Mouse (Mus musculus): Measurements from ENCODE around the gene Tnfrsf23.

The Tnfrsf23 gene

GRCm38 (mm10) chr7:143685359-143686067 lies at the start of gene Tnfrsf23:
Tnfrsf23 (minus strand) TSS chr7:143685872.
- in situ Hi-C loops (cut with MboI; ENCODE audit: unreplicated experiment in 2 of 2), result no loop called here

GRCm38 (mm10) chr7:143733746-143734145 lies 48.1 kb upstream of the Tnfrsf23 start:
- in situ Hi-C loops (cut with MboI; ENCODE audit: unreplicated experiment in 2 of 2), result no loop called here

GRCm38 (mm10) chr7:143729886-143730285 lies 44.2 kb upstream of the Tnfrsf23 start:
- in situ Hi-C loops (cut with MboI; ENCODE audit: unreplicated experiment in 2 of 2), result no loop called here

GRCm38 (mm10) chr7:143726396-143726795 lies 40.7 kb upstream of the Tnfrsf23 start:
- in situ Hi-C loops (cut with MboI; ENCODE audit: unreplicated experiment in 2 of 2), result no loop called here

- in situ Hi-C loops (cut with MboI; ENCODE audit: unreplicated experiment in 2 of 2), result no loop called here
Measured at GRCm38 (mm10) chr7:143723841-143724240, 38.2 kb upstream of the Tnfrsf23 start.

GRCm38 (mm10) chr7:143722646-143723045 lies 37.0 kb upstream of the Tnfrsf23 start:
- in situ Hi-C loops (cut with MboI; ENCODE audit: unreplicated experiment in 2 of 2), result no loop called here

GRCm38 (mm10) chr7:143717811-143718210 lies 32.1 kb upstream of the Tnfrsf23 start:
- in situ Hi-C loops (cut with MboI; ENCODE audit: unreplicated experiment in 2 of 2), result no loop called here

GRCm38 (mm10) chr7:143713421-143713820 lies 27.7 kb upstream of the Tnfrsf23 start:
- in situ Hi-C loops (cut with MboI; ENCODE audit: unreplicated experiment in 2 of 2), result no loop called here

- in situ Hi-C loops (cut with MboI; ENCODE audit: unreplicated experiment in 2 of 2), result no loop called here
Measured at GRCm38 (mm10) chr7:143712771-143713348, 27.2 kb upstream of the Tnfrsf23 start.

- in situ Hi-C loops (cut with MboI; ENCODE audit: unreplicated experiment in 2 of 2), result no loop called here
Measured at GRCm38 (mm10) chr7:143712023-143712422, 26.4 kb upstream of the Tnfrsf23 start.

- in situ Hi-C loops (cut with MboI; ENCODE audit: unreplicated experiment in 2 of 2), result no loop called here
Measured at GRCm38 (mm10) chr7:143711381-143711780, 25.7 kb upstream of the Tnfrsf23 start.

- in situ Hi-C loops (cut with MboI; ENCODE audit: unreplicated experiment in 2 of 2), result loop anchor here (5.0 kb wide), 2 partner anchors 38 to 43 kb away; no protein-coding TSS in a partner anchor
Measured at GRCm38 (mm10) chr7:143709395-143709794, 23.7 kb upstream of the Tnfrsf23 start.

- in situ Hi-C loops (cut with MboI; ENCODE audit: unreplicated experiment in 2 of 2), result loop anchor here (5.0 kb wide), 2 partner anchors 40 to 45 kb away; no protein-coding TSS in a partner anchor
Measured at GRCm38 (mm10) chr7:143706697-143707438, 21.2 kb upstream of the Tnfrsf23 start.

- in situ Hi-C loops (cut with MboI; ENCODE audit: unreplicated experiment in 2 of 2), result loop anchor here (5.0 to 10.0 kb wide), 3 partner anchors 89 to 114 kb away; no protein-coding TSS in a partner anchor
Measured at GRCm38 (mm10) chr7:143696140-143696539, 10.5 kb upstream of the Tnfrsf23 start.

- in situ Hi-C loops (cut with MboI; ENCODE audit: unreplicated experiment in 2 of 2), result loop anchor here in 1 of 2 experiments (10.0 kb wide), 1 partner anchor 110 kb away; no protein-coding TSS in a partner anchor
Measured at GRCm38 (mm10) chr7:143694550-143694949, 8.9 kb upstream of the Tnfrsf23 start.

GRCm38 (mm10) chr7:143692746-143693510 lies 7.3 kb upstream of the Tnfrsf23 start:
- in situ Hi-C loops (cut with MboI; ENCODE audit: unreplicated experiment in 2 of 2), result loop anchor here in 1 of 2 experiments (10.0 kb wide), 1 partner anchor 108 kb away; no protein-coding TSS in a partner anchor

- in situ Hi-C loops (cut with MboI; ENCODE audit: unreplicated experiment in 2 of 2), result loop anchor here in 1 of 2 experiments (10.0 kb wide), 1 partner anchor 107 kb away; no protein-coding TSS in a partner anchor
Measured at GRCm38 (mm10) chr7:143691909-143692308, 6.2 kb upstream of the Tnfrsf23 start.

- in situ Hi-C loops (cut with MboI; ENCODE audit: unreplicated experiment in 2 of 2), result loop anchor here in 1 of 2 experiments (10.0 kb wide), 1 partner anchor 106 kb away; no protein-coding TSS in a partner anchor
Measured at GRCm38 (mm10) chr7:143691181-143691580, 5.5 kb upstream of the Tnfrsf23 start.

- in situ Hi-C loops (cut with MboI; ENCODE audit: unreplicated experiment in 2 of 2), result loop anchor here in 1 of 2 experiments (10.0 kb wide), 1 partner anchor 105 kb away; no protein-coding TSS in a partner anchor
Measured at GRCm38 (mm10) chr7:143689946-143690345, 4.3 kb upstream of the Tnfrsf23 start.

GRCm38 (mm10) chr7:143689481-143689880 lies 3.8 kb upstream of the Tnfrsf23 start:
- in situ Hi-C loops (cut with MboI; ENCODE audit: unreplicated experiment in 2 of 2), result no loop called here

Measured in v-Abl transformed pro-B cells (cell line).